Mouse (Mus musculus) central nervous system, embryonic 14 days (tissue): Measurements from ENCODE around the gene Fhod1. TPM values are rescaled to one million over a fixed set of nuclear protein-coding genes. Genes with fewer than 3 reads are reported as not detected.

ENCODE experiments used
- polyA plus RNA-seq: library from polyadenylated mRNA; depleted of rRNA; stranded (reverse); fragments of >200 nt; gene quantifications from 2 replicates; pipeline ENCODE4 v1.2.3, GENCODE M21; 2012; rRNA removed

Fhod1 gene
- 7.1 and 11.0 TPM in 2 replicates for polyA plus RNA-seq

GRCm38 (mm10) chr8:105347428-105348221 is at the start of gene Fhod1:
Fhod1 (minus strand) TSS chr8:105347953.

GRCm38 (mm10) chr8:105373032-105373431 is 25.3 kb upstream of the Fhod1 start, which contains the start of gene Plekhg4:
Plekhg4 (plus strand) TSS chr8:105373274.

GRCm38 (mm10) chr8:105348450-105349095 is 820 bp upstream of the Fhod1 start, which contains the start of gene Slc9a5:
Slc9a5 (plus strand) TSS chr8:105348843.

GRCm38 (mm10) chr8:105326141-105326672 is 21.5 kb downstream of the Fhod1 start, which contains the start of the genes Lrrc29 and Tmem208:
Lrrc29 (minus strand) TSS chr8:105326278.
Tmem208 (plus strand) TSS chr8:105326354.

GRCm38 (mm10) chr8:105305211-105306145 is 42.3 kb downstream of the Fhod1 start, which contains the start of gene Elmo3:
Elmo3 (plus strand) TSS chr8:105305601.

GRCm38 (mm10) chr8:105297511-105298192 is 50.1 kb downstream of the Fhod1 start, which contains the start of gene E2f4:
E2f4 (plus strand) TSS chr8:105297663.

GRCm38 (mm10) chr8:105295895-105296573 is 51.7 kb downstream of the Fhod1 start, which contains the start of gene Exoc3l:
Exoc3l (minus strand) TSS chr8:105296101.

GRCm38 (mm10) chr8:105289805-105290460 is 57.8 kb downstream of the Fhod1 start, which contains the start of gene 4931428F04Rik:
4931428F04Rik (minus strand) TSS chr8:105289864.

Other genes starting within 250 kb of the Fhod1 start
- 0.05 TPM in 1 of 2 replicates, not detected in the other for gene Ces4a, start 216.2 kb downstream of the Fhod1 start, polyA plus RNA-seq
- 25.0 and 35.6 TPM in 2 replicates for gene Cbfb, start 177.3 kb downstream of the Fhod1 start, polyA plus RNA-seq
- 29.8 and 31.5 TPM in 2 replicates for gene D230025D16Rik, start 122.8 kb downstream of the Fhod1 start, polyA plus RNA-seq
- gene B3gnt9, start 92.8 kb downstream of the Fhod1 start, polyA plus RNA-seq = 6.7 and 13.8 TPM in 2 replicates
- gene Tradd, start 83.3 kb downstream of the Fhod1 start, polyA plus RNA-seq = 8.9 and 10.0 TPM in 2 replicates
- gene Fbxl8, start 83.3 kb downstream of the Fhod1 start, polyA plus RNA-seq = 0.97 and 1.5 TPM in 2 replicates
- gene Hsf4, start 78.2 kb downstream of the Fhod1 start, polyA plus RNA-seq = 0.53 and 0.60 TPM in 2 replicates
- gene Nol3, start 71.8 kb downstream of the Fhod1 start, polyA plus RNA-seq = 1.5 and 2.1 TPM in 2 replicates
- gene 4931428F04Rik, start 58.1 kb downstream of the Fhod1 start, polyA plus RNA-seq = 154 and 165 TPM in 2 replicates
- gene Exoc3l, start 51.9 kb downstream of the Fhod1 start, polyA plus RNA-seq = 12.5 and 15.1 TPM in 2 replicates
- 105 and 107 TPM in 2 replicates for gene E2f4, start 50.3 kb downstream of the Fhod1 start, polyA plus RNA-seq
- 2.2 and 3.3 TPM in 2 replicates for gene Elmo3, start 42.4 kb downstream of the Fhod1 start, polyA plus RNA-seq
- gene Lrrc29, start 21.7 kb downstream of the Fhod1 start, polyA plus RNA-seq = 1.9 and 2.4 TPM in 2 replicates
- gene Tmem208, start 21.6 kb downstream of the Fhod1 start, polyA plus RNA-seq = 123 and 125 TPM in 2 replicates
- 40.7 and 42.5 TPM in 2 replicates for gene Slc9a5, start 890 bp upstream of the Fhod1 start, polyA plus RNA-seq
- 9.4 and 10.1 TPM in 2 replicates for gene Plekhg4, start 25.3 kb upstream of the Fhod1 start, polyA plus RNA-seq
- gene Kctd19, start 65.5 kb upstream of the Fhod1 start, polyA plus RNA-seq = 0.04 and 0.05 TPM in 2 replicates
- gene Lrrc36, start 65.6 kb upstream of the Fhod1 start, polyA plus RNA-seq = 1.4 and 1.6 TPM in 2 replicates
- gene Tppp3, start 123.6 kb upstream of the Fhod1 start, polyA plus RNA-seq = 75.6 and 110 TPM in 2 replicates
- gene Zdhhc1, start 148.9 kb upstream of the Fhod1 start, polyA plus RNA-seq = 40.0 and 48.8 TPM in 2 replicates
- 5.6 and 7.0 TPM in 2 replicates for gene Hsd11b2, start 170.8 kb upstream of the Fhod1 start, polyA plus RNA-seq
- 195 and 196 TPM in 2 replicates for gene Atp6v0d1, start 218.1 kb upstream of the Fhod1 start, polyA plus RNA-seq